Comparison of ENCODE assay signal across 8 mouse cellular contexts in genomic region chr19:32389001-32389871, GRCm38 (mm10). TPM values are rescaled to one million over a fixed set of nuclear protein-coding genes. Genes with fewer than 3 reads are reported as not detected.
DNase-seq lines count a peak whose midpoint lies in the region; ATAC-seq and TF ChIP-seq lines count a peak whose summit lies in the region.

Gene Sgms1 (minus strand): TSS chr19:32389714.

- H3K79me3 ChIP-seq in C2C12 (ENCODE audit: low read depth) = peaks cover 4% of the 10 kb centered on the region

- no peaks in the 10 kb centered on the region for H3K9me3 ChIP-seq in heart, embryonic 10.5 days
- no peaks in the 10 kb centered on the region for H3K9me3 ChIP-seq in kidney, embryonic 14.5 days (ENCODE audit: control insufficient read depth, low read length)

- H3K4me2 ChIP-seq in kidney, embryonic 14.5 days (replicated peaks; ENCODE audit: low read depth, low read length) = peak within 1 kb of the TSS; percentile 83

- no peak for TF ChIP-seq CTCF in C2C12 (IDR thresholded peaks at IDR 0.05; ENCODE audit: control insufficient read depth, insufficient read depth, insufficient read length)

- no peaks in the 10 kb centered on the region for H3K36me3 ChIP-seq in C2C12 (ENCODE audit: control insufficient read depth, insufficient read depth)
- H3K36me3 ChIP-seq in heart, embryonic 10.5 days = peaks cover 8% of the 10 kb centered on the region; the same call in 1 of the 2 replicates
- H3K36me3 ChIP-seq in kidney, embryonic 14.5 days (ENCODE audit: control insufficient read depth, insufficient read depth, low read length) = no peaks in the 10 kb centered on the region

- H3K4me1 ChIP-seq in heart, embryonic 10.5 days = peaks cover 23% of the 10 kb centered on the region
- peaks cover 12% of the 10 kb centered on the region for H3K4me1 ChIP-seq in kidney, embryonic 14.5 days (ENCODE audit: control insufficient read depth, insufficient read depth, low read length)

- H3K4me3 ChIP-seq in C2C12 (ENCODE audit: insufficient read depth, poor library complexity, severe bottlenecking) = peak within 1 kb of the TSS; percentile 56
- H3K4me3 ChIP-seq in heart, embryonic 10.5 days = peak within 1 kb of the TSS; percentile 87
- H3K4me3 ChIP-seq in kidney, embryonic 14.5 days (ENCODE audit: low read length) = peak within 1 kb of the TSS; percentile 57

- H3K27ac ChIP-seq in heart, embryonic 10.5 days = peak within 1 kb of the TSS; percentile 98
- peak within 1 kb of the TSS; percentile 83 for H3K27ac ChIP-seq in kidney, embryonic 14.5 days (ENCODE audit: low read depth, low read length)

- peak within 1 kb of the TSS; percentile 84 for H3K9ac ChIP-seq in kidney, embryonic 14.5 days (ENCODE audit: low read depth, low read length)

- no peak for ATAC-seq in erythroblast, adult 5-6 weeks (replicated peaks; ENCODE audit: low FRiP score, poor library complexity, severe bottlenecking)
- ATAC-seq in kidney, embryonic 14.5 days (ENCODE audit: low FRiP score, low TSS enrichment) = peak; percentile 95
- ATAC-seq in monocyte, adult 5-6 weeks (replicated peaks; ENCODE audit: insufficient number of reproducible peaks, low FRiP score, low TSS enrichment, poor library complexity, severe bottlenecking) = 0 out of 2 replicates have a peak, but pooled peaks have one; percentile 23

- H3ac ChIP-seq in C2C12 (ENCODE audit: control insufficient read depth, insufficient read length, low read depth) = peak within 1 kb of the TSS; percentile 92

- DNase-seq in brain, adult 2 months (ENCODE audit: low read depth, low spot score) = peak; percentile 97
- peak; percentile 96 for DNase-seq in heart, embryonic 10.5 days (ENCODE audit: low spot score)
- DNase-seq in liver = peak; percentile 88
- DNase-seq in spleen, postnatal 36 days (ENCODE audit: low spot score in 2 of 2) = peak; percentile 73 to 78

- peaks cover 19% of the 10 kb centered on the region for H3K79me2 ChIP-seq in C2C12 (ENCODE audit: control insufficient read depth, insufficient read depth)

- no peaks in the 10 kb centered on the region for H3K27me3 ChIP-seq in C2C12 (ENCODE audit: control insufficient read depth, insufficient read depth, insufficient read length)
- H3K27me3 ChIP-seq in heart, embryonic 10.5 days (ENCODE audit: insufficient read depth, poor library complexity, severe bottlenecking) = no peaks in the 10 kb centered on the region
- H3K27me3 ChIP-seq in kidney, embryonic 14.5 days (ENCODE audit: control insufficient read depth, insufficient read depth, low read length) = no peaks in the 10 kb centered on the region

- WGBS in heart, embryonic 10.5 days = 2% methylated on average over 67 of the region's 68 CpGs
- WGBS in kidney, embryonic 14.5 days = 2% methylated on average over 61 of the region's 68 CpGs

TF ChIP-seq in C2C12, 6 proteins besides CTCF, POLR2A, EP300 and RAD21:
- TF ChIP-seq CEBPB (IDR thresholded peaks at IDR 0.05; ENCODE audit: low read depth) = no peak
- peak; percentile 61 for TF ChIP-seq USF1 (IDR thresholded peaks at IDR 0.05; ENCODE audit: low read depth)

RNA-seq across cellular contexts. Expression of gene Sgms1, which starts in this region (rescaled TPM):
- polyA plus RNA-seq in C2C12 (2012; fragmentation: generic; extraction: Trizol) = 5.3 TPM
- 84.4 and 110 TPM in 2 replicates for total RNA-seq in erythroblast, adult 5-6 weeks (2015; ENCODE audit: low replicate concordance)
- total RNA-seq in erythroblast, adult 5-6 weeks (2017; ENCODE audit: low replicate concordance) = 109 and 112 TPM in 2 replicates
- polyA plus RNA-seq in heart, embryonic 10.5 days (2016; fragmentation: Nextera tagmentation; extraction: Ambion mirVana) = 41.5 and 45.9 TPM in 2 replicates
- 32.1 and 50.8 TPM in 2 replicates for polyA plus RNA-seq in kidney, embryonic 14.5 days (2014; fragmentation: Nextera tagmentation; extraction: Ambion mirVana)
- total RNA-seq in monocyte, adult 5-6 weeks (2017) = 109 to 158 TPM (median 146 TPM) in 3 replicates
